Mouse (Mus musculus): Measurements from ENCODE around the gene Hexim2.

The Hexim2 gene

DNA sequence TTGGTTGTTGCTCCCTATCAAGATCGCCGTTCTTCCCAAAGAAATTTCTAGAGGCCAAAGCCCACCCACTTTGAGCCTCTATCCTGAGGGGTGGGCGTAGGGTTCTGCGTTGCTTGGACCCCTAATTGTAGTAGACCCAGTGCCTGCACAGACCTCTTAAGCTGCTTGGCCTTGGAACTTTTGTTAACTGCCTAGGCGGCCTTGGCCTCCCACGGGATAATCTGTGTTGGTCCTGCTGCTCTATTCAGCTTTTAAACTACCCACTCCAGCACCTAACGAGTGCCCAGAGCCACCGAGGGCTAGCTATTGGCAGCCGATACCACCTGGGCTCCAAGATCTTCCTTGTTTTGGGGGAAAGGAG is 19.7 kb upstream of the Hexim2 start:
- peak; percentile 45 for DNase-seq

DNA sequence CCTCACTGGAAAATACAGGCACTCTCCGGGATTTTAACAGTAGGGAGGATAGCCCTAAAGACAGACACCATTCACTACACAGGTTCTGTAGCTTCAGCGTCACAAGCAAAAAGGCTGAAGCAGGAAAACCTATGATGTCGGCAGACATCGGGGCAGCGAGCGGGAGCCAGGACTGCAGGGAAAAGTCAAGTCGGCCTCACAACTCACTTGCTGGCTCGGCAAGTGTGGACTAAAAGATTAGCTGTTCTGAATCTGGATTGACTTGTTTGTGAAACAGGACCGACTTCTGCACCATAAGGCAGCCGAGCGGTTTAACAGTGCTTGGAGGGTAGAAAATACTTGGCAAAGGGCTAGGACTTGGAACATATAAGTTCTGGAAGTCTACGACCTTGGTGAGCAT is 19.2 kb upstream of the Hexim2 start:
- peak; percentile 30 for DNase-seq

DNA sequence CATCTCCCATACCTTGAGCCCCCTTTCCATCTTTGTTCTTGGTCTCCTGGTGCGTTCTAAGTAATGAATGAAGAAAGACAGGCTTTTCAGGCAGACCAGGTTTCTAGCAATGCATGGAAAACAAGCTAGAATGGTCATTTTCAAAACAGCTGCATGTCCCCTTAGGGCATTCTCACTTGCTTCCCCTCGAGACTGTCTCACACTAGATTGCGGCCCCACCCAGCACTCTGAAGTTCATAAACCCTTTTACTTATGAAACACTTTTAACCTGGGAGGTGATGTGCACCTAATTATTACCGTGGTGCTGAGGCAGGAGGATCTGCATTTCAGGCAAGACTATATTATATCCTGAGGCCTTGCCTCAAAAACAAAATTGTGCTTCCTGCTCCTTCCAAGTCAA is 18.5 kb upstream of the Hexim2 start:
- DNase-seq: peak; percentile 33

DNA sequence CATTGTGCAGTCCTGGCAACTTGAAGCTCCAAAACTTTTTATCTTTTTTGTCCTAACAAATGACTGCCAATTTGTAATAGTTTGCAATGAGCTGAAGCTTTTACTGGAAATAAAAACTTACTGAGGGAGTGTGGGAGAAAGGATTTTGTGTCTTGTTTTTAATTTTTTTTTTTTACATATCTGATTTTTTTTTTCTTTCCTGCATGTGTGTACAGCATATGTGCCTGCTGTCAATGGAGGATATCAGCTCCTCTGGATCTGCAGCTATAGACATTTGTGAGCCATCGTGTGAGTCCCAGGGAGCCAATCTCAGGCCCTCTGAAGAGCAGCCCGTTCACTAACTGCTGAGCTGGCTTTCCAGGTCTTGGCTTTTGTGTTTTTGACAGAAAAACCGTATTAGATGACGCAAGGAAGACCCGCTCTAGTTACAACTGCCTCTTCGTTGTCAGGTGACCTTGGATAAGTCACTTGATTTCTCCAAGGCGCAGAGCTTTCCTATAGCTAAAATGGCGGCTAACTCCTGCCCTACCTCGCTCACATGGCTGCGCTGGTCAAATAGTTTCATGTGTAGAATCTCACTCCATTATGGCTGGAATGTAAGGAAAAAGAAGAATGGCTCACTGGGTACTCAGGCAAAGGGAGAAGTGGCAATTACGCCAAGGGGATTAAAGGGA is 17.8 kb upstream of the Hexim2 start:
- DNase-seq: peak; percentile 35

DNA sequence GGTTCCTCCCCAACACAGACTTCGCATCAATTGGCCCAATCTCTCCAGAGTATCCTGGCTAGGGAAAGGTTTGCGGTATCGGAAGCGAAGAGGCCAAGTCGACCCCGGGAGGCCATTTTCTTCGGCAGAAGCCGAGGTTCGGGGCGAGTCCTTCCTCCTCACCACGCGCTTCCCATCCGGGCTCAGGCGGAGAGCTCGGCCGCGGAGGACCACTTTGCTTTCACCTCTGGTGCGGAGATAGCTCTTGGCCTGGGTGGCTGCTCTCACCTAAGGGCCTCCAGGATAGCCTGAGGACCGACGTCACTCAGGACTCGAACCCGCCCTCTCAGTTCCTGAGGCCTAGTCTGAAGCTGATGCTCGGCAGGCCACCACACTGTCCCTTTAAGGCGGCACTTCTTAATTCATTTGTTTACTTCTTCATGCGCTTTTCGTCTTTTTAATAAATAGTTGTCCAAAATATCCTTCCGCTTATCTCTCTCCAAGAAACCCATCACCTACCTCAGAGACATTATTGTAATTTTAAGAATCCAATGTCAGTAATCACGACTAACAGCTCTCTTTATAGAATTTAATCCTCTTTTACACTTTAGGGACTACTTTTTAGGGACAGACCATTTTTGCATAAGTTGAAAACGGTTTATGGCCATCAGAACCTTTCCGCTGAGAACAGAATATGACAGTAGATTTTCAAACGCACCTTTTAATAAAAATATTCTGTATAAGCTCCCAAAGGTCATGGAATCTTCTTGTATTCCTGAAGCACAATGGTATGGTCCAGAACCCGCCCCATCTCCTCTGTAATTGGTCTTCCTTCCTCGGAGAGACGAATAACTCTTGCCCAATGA is 16.8 kb upstream of the Hexim2 start:
- peak; percentile 87 for DNase-seq

DNA sequence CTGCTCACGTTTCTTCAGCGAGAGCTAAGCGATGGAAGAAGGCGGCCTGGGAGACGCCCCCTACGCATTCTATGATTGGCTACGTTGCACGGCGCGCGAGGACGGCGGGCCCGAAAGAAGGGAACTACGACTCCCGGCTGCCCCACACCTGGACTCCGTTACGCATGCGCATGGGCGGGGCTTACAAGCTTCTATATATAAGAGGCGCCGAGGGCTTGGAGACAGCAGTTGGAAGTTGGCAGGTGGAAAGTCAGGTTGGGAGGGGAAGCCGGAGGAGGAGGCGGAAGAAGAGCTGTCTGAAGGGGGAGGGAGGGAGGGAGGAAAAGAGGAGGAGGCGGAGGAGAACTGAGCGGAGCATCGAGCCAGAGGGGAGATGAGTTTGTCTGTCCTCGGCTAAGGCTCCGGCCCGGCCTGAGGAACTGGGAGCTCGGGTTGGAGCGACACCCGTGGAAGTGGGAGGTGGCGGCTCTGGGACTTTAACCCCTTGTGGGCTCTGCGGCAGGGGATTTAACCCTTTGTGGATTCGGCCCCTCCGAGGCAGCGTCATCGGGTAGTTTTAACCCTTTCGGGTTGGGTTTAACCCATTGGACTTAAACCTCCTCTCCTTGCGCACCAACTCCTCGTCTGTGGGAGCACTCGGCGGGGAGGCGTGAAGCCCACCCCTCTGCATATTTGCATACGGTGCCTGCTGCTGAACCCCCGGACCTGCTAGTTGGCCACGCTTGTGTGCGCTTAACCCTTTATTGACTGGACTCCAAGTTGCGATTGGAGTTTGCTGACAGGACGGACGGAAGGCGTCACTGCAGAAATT is 16.0 kb upstream of the Hexim2 start, which contains the start of gene Hexim1:
Hexim1 (plus strand) TSS at position 224 of the 811 bp plus-strand sequence.
- peak; percentile 100 for DNase-seq

DNA sequence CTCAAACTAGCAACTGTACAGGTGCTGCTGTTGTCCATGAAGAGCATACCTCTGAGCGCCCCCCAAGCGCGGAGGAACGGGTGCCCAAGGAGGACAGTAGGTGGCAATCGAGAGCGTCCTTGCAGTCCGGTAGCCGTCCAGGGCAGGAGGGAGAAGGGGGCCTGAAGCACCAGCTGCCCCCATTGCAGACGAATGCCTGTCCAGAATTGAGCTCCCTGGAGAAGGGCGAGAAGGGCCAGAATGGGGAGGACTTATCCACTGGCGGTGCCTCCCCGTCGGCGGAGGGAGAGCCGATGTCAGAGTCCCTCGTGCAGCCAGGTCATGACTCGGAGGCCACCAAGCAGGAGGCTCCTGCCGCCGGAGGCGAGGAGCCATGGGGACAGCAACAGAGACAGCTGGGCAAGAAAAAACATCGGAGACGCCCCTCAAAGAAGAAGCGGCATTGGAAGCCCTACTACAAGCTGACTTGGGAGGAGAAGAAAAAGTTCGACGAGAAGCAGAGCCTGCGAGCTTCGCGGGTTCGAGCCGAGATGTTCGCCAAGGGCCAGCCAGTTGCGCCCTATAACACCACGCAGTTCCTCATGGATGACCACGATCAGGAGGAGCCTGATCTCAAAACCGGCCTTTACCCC is 15.2 kb upstream of the Hexim2 start:
- DNase-seq: peak; percentile 79

DNA sequence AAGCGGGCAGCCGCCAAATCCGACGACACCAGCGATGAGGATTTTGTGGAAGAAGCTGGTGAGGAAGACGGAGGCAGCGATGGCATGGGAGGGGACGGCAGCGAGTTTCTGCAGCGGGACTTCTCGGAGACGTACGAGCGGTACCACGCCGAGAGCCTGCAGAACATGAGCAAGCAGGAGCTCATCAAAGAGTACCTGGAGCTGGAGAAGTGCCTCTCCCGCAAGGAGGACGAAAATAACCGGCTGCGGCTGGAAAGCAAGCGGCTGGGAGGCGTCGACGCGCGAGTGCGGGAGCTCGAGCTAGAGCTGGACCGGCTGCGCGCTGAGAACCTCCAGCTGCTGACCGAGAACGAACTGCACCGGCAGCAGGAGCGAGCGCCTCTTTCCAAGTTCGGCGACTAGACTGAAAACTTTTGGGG is 14.6 kb upstream of the Hexim2 start:
- peak; percentile 59 for DNase-seq

DNA sequence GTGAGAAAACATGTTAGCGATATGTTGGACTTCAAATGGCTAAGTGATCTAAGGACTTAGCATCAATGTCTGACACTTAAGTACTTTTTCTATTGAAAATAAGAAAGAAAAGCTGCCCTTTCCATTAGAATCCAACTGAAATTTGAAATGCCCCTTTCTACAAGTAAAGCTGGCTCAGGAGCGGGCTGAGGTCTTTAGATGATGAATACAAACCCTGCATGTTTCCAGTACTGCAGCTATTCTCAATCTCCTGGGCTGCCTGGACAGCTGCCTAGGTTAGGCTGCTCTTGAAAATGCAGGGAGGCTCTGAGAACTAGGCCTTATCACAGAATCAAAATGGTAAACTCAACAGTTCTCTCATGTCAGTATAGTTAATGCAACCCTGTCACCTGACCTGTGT is 13.4 kb upstream of the Hexim2 start:
- DNase-seq: no peak

DNA sequence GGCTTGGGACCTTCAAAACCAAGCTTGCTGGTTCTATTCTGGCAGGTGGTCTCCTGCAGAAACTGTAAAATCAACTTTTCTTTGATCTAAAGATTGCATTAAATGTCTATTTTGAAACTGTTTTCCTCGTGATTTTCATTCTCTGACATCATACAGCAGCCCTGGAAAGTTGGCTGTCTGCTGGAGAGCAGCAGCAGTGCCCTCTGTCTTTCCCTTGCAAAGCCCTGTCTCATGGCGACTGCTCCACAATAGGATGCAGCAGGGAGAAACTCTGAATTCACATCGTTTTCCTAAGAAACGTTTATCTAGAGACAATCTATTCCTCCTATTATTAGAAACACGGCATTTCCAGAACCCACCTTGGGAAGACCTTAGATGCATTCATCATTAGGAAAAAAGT is 12.6 kb upstream of the Hexim2 start:
- DNase-seq: no peak

DNA sequence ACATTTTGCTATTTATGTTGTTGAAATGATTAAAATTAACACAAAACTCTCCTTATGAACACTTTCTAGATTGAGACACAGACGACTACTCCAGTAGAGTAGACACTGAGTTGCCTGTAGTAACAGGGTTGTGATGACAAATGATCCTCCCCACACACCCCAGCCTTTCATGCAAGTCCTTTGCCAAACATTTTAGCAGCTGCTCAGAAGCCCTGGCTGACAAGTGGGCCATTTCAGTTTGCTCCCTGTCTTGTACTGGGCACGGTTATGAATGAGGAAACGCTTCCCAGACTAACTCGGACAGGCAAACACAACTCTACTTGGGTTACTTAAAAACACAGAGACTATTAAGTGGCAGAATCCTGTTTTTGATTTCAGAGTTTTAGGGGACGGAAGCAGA is 11.9 kb upstream of the Hexim2 start:
- DNase-seq: no peak

DNA sequence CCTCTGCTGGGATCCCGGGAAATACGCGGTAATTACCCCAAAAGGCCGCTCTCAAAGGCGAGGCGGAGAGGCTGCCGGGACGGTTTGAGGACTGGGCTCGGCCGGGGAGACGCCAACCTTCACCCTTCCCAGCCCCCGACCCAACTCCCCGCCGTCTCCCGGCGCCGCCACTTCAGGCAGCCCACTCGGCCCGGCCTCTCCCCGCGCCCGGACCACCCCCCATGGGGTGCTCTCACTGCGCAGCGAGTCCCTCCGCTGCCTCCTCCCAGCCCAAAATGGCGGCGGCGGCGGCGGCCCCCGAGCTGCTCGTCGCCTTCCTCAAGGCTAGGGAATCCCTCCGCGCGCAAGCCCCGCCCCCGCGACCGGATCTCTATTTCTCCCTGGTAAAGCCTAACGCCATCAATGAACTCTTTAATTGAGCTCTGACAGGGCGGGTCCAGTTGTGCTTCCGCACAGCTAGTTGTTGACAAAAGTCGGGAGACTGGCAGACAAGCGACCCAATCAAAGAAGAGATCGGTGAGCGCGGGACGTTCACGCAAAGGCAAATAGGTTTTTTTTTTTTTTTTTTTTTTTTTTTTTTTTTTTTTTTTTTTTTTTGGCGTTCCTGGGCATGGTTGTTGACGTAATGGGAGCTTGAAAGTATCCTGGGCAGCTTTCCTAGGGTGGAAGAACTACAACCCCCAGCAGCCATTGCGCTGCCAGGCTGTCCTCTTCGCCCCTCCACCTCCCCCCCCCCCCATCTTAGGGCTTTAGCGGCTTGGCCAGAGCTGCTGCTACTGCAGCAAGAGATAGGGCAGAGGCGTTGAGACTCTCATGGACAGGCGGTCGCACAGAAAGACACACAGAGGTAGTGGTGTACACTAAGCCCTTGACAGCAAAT is 587 bp downstream of the Hexim2 start:
- DNase-seq: peak; percentile 100

DNA sequence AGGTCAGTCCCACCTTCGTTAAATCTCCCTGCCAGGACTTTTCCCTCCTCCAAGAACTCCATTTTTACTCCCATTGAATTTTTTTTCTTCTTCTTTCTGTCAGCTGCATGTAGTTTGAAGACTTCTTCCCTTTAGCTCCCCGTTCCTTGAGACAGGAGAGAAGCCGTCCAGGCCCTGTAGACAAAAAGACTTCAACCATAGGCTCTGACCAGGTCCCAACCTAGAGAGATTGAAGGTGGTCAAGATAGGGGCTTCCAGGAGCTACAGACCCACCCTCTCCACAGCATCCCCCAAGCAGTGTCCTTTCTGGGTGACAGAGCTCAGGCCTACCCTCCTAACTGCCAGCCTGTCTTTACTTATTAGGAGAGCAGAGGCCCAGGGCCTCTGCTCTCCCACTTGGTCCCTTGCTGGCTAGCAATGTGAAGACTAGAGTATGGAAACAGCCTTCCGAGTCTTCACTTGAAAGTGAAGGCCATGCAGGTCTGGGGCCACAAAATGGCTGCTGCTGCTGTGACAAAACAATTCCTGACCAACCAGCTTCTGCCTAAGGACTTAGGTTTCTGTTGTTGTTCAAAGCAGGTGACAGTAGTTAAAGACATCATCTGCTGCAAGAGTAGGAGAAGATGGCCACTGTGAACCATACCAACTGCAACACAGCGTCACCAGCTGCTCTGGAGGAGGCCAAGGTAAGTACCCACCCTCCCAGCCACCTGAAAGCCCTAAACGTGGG is 1.4 kb downstream of the Hexim2 start:
- DNase-seq: peak; percentile 44

DNA sequence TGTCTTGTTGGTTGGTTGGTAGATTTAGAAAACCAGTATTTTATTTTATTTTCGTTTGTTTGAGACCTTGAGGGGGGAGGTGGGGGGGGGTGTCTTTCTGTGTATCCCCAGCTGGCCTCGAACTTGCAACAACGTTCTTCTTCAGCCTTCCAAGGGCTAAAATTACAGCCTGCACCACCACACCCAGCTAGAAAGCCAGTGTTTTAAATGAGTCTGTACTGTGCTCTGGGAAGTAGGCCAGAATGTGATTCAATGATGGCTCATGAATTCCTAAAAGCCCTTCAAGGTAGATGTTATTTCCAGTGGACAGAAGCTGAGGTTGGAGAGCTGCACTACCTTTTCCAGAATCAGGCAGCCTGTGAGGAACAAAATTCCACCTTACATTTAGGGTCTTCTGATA is 2.0 kb downstream of the Hexim2 start:
- DNase-seq: peak; percentile 34

DNA sequence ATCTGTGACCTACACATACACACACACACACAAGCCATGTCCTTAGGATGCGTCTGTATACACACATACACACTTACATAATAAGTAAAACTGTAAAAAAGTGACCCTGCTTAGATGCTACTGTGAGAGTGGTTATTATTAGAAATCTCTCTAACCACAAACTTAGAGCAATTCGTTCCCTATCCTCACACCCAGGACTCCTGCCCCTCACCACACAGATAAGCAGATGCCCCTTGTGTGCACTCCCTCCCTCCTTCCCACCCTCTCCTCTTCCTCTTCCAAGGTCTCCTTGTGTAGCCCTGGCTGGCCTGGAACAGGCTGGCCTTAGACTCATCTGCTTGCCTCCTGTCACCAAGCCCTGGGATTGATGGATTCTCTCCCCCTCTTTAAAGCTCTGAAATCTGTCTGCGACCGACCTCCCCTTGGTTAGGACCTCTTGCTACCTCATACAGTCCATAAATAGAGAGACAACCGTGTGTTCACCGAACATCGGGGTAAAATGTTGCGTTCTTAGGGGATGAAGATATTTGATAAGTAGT is 3.9 kb downstream of the Hexim2 start:
- DNase-seq: no peak

DNA sequence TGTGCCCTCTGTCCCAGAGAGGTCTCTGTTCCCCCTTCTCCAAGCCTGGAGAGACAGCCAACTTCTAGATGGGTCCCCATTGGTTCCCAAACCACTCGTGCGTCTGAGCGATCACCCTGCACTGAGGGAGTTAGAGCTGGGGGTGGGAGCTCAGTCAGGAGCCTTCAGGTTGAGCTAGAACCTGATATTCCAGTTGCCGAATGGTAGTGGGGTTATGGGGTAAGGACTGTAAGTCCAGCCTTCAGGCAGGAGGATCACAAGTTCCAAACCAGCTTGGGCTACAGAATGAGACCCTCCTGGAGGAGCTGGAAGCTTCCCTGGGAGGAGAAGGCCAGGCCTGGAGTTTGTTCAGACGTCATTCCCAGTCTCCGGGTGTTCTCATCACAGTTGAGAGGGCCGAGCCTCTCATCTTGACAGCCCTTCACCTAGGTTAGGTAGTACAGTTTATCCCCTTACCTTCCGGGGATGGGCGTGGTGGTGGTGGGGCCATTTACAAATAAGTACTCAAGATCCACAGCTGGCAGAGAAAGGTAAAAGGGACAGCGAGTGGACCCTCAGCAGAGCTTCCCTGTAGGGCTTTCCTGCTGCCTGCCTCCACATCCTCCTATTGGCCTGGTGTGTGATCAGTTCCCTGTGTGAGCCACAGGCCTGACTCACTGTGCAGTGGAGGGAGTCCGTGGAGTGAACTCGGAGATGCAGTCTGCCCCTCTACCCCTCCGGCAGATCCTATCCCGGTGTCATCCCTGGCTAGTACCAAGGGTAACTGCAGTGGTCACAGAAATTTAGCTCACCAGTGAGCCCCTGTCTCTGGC is 7.9 kb downstream of the Hexim2 start:
- no peak for DNase-seq

DNA sequence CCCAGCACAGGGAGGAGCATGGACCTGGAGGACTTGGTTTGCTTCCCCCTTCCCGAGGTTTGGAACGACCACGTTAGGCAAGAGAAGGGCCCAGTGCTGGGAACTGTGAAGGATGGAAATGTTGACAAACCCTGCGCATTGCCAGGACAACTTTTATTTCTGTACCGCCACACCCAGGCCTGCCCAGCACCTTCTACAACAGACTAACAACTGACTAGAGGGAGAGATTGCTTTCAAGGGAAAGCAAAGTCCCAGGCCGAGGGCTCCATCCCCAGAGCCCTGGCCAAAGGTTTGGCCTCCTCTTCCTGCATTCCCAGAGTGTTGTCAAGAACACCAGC is 8.5 kb downstream of the Hexim2 start:
- DNase-seq: no peak

DNA sequence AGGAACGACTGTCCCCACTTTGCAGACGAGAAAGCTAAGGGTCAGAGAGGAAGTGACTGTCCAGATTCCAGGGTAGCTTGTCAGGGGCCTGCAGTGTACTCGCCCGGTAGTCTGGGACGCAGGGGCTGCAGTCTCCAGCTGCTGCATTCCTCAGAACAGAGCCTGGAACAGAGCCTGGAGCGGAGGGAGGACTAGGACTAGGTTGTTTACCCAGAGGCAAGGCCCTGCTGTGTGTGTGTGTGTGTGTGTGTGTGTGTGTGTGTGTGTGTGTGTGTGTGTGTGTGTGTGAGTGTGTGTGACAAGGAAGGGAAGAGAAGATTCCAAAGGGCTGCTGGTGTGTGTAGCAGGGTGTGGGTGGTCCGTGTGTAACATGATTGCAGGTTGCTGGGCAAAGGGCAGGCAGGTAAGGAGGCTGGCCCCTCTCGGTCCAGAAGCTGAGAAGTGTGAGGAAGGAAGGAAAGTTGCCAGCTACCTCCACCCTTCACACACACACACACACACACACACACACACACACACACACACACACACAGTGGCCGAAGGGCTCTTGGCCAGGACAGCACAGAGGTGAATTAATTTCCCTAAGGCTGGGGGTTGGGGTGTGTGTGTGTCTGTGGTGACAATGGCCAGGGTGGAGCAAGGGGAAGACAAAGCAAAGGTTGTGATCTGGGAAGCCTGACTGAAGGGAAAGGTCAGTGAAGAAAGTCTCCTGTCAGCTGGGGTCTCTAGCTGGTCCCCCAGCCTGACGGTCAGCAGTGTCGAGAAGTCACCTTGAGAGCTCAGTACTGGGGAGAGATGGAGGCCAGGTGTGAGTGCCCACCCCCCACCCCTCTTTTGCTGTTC is 9.1 kb downstream of the Hexim2 start:
- no peak for DNase-seq

DNA sequence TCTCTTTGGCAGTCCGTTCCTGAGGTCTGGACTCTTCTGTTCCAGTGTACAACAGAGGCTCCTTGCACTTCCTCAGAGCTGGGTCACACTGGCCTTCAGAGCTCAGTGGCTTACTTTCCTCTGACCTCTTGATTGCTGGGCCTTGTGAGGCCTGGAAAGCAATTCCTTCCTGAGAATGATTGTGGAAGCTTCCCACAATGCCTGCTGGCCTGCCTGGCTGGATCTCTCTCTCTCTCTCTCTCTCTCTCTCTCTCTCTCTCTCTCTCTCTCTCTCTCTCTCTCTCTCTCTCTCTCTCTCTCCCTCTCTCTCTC is 9.7 kb downstream of the Hexim2 start:
- DNase-seq: no peak
